Mouse (Mus musculus): ENCODE data around the gene Gm340.

- TF ChIP-seq GATA1 (IDR thresholded peaks at IDR 0.05; ENCODE audit: borderline replicate concordance, low read length) (no peak), GATA2 (IDR thresholded peaks at IDR 0.05; ENCODE audit: borderline replicate concordance, low read depth, low read length) (no peak), CTCF (IDR thresholded peaks at IDR 0.05; ENCODE audit: low read depth, low read length) (no peak), TAL1 (conservative IDR thresholded peaks at IDR 0.05; ENCODE audit: low read depth, low read length) (no peak), POLR2AphosphoS5 (IDR thresholded peaks at IDR 0.05; ENCODE audit: insufficient replicate concordance, low read depth, low read length) (no peak)
These were observed 2.8 kb upstream of the Gm340 start for GRCm38 (mm10) chr19:41579311-41579920.

All from G1E (cell line).